Mouse (Mus musculus): ENCODE measurements around the gene Plcz1. TPM values are rescaled to one million over a fixed set of nuclear protein-coding genes. Genes with fewer than 3 reads are reported as not detected.

The Plcz1 gene
- polyA plus RNA-seq (2014; fragmentation: Nextera tagmentation; extraction: Ambion mirVana), result not detected in 2 replicates

DNA sequence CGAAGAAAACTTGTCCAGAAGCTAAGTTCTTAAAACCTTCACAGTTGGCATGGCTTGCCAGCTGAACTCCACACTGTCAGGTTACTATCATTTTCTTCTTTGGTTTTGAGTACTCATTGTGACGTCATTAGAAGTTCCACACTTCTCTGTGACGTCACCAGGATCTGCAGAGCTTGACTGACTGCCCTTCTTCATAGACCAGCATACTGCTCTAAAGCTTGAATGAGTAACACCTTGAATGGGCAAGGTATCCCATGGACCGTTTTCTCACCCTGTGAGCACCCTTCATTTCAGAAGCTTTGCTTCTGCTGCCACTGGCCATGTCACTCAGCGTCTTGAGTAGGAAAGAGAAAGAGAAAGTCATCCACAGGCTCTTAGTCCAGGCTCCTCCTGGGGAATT, at the start of gene Plcz1:
Plcz1 (minus strand) TSS at position 101 of the 400 bp plus-strand sequence.
- H3K4me3 ChIP-seq (ENCODE audit: low read depth, low read length), result no peak within 1 kb of the TSS
- H3K27me3 ChIP-seq (ENCODE audit: control insufficient read depth, insufficient read depth, low read length), result no peaks in the 10 kb centered on the region
- H3K36me3 ChIP-seq (ENCODE audit: control insufficient read depth, insufficient read depth, low read length), result no peaks in the 10 kb centered on the region
- WGBS, result 87% methylated on average over 5 of the region's 5 CpGs
- H3K9ac ChIP-seq (ENCODE audit: low read length), result no peak within 1 kb of the TSS
- H3K4me1 ChIP-seq (ENCODE audit: control insufficient read depth, insufficient read depth, low read length), result no peaks in the 10 kb centered on the region
- ATAC-seq (ENCODE audit: low FRiP score) (no peak), DNase-seq (ENCODE audit: low spot score, missing footprints) (no peak)
- no peak within 1 kb of the TSS for H3K27ac ChIP-seq (ENCODE audit: low read depth, low read length)
- H3K9me3 ChIP-seq (ENCODE audit: control insufficient read depth, low read length), result no peaks in the 10 kb centered on the region
- no peak within 1 kb of the TSS for H3K4me2 ChIP-seq

DNA sequence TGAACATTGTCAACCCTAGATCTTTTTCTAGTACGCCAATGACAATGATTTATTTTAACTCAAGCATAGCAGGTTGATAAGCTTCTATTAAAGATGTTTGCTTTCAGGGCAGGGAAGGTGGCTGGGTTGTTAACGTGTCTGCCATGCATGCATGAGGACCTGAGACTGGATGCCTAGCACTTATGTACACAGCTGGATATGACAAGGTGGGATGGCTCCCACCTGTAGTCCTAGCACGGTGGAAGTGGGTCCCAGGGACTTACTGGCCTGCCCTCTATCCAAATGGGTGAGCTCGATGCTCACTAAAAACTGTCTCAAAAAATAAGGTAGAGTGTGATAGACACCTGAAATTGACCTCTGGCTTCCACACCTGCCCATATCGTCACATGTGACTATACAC, 48.6 kb upstream of the Plcz1 start:
- DNase-seq (ENCODE audit: low spot score, missing footprints) (peak; percentile 19), ATAC-seq (ENCODE audit: low FRiP score) (no peak)
- H3K27ac ChIP-seq (ENCODE audit: low read depth, low read length), result no peak overlapping the region
- no peaks in the 10 kb centered on the region for H3K36me3 ChIP-seq (ENCODE audit: control insufficient read depth, insufficient read depth, low read length)
- H3K4me3 ChIP-seq (ENCODE audit: low read depth, low read length), result no peak overlapping the region
- no peak overlapping the region for H3K9ac ChIP-seq (ENCODE audit: low read length)
- WGBS, result 85% methylated on average over 5 of the region's 5 CpGs
- no peaks in the 10 kb centered on the region for H3K27me3 ChIP-seq (ENCODE audit: control insufficient read depth, insufficient read depth, low read length)
- H3K4me1 ChIP-seq (ENCODE audit: control insufficient read depth, insufficient read depth, low read length), result no peaks in the 10 kb centered on the region
- no peak overlapping the region for H3K4me2 ChIP-seq
- H3K9me3 ChIP-seq (ENCODE audit: control insufficient read depth, low read length), result no peaks in the 10 kb centered on the region

DNA sequence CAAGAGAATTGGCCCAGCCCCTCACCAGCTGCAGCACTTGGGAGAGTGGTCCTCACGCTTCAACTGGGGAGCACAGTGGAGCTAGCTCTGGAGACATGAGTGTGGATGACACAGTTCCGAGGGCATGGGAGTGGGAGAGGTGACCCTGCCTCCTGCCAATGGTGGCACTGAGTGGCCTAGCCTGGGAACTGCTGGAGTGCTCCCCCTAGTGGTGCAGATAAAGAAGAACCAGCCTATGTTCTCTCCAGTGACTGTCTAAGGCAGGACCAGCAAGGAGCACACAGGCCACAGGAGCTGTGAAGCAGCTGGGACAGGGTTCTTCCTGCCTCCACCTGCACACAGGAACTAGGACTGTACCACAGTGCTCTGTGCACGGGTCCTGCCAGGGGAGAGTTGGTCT, 40.5 kb upstream of the Plcz1 start:
- DNase-seq (ENCODE audit: low spot score, missing footprints) (no peak), ATAC-seq (ENCODE audit: low FRiP score) (peak; percentile 68)
- no peak overlapping the region for H3K4me3 ChIP-seq (ENCODE audit: low read depth, low read length)
- no peak overlapping the region for H3K27ac ChIP-seq (ENCODE audit: low read depth, low read length)
- no peak overlapping the region for H3K9ac ChIP-seq (ENCODE audit: low read length)
- no peak overlapping the region for H3K4me2 ChIP-seq
- H3K36me3 ChIP-seq (ENCODE audit: control insufficient read depth, insufficient read depth, low read length), result no peaks in the 10 kb centered on the region
- H3K27me3 ChIP-seq (ENCODE audit: control insufficient read depth, insufficient read depth, low read length), result no peaks in the 10 kb centered on the region
- 66% methylated on average over 3 of the region's 3 CpGs for WGBS
- H3K4me1 ChIP-seq (ENCODE audit: control insufficient read depth, insufficient read depth, low read length), result no peaks in the 10 kb centered on the region
- no peaks in the 10 kb centered on the region for H3K9me3 ChIP-seq (ENCODE audit: control insufficient read depth, low read length)

DNA sequence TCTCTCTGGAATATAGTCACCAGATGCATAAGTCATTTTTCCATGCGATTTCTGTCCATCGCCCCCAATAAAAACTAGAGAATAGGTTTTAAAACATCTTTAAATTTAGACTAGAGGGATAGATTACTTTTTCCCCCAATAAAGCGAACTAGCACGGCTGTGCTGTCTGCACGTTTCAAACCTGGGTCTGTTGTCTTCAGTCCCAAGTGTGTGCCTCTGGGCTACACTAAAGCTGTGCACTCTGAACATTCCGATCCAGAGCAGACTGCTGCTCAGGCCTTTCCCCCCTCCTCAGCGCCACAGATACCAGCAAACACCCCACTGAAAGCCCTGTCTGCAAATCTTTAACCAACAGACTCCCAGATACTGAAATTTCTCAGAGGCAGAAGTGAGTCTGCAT, 39.7 kb upstream of the Plcz1 start:
- H3K27ac ChIP-seq (ENCODE audit: low read depth, low read length), result no peak overlapping the region
- H3K27me3 ChIP-seq (ENCODE audit: control insufficient read depth, insufficient read depth, low read length), result no peaks in the 10 kb centered on the region
- no peak overlapping the region for H3K4me2 ChIP-seq
- no peak overlapping the region for H3K4me3 ChIP-seq (ENCODE audit: low read depth, low read length)
- 88% methylated on average over 7 of the region's 7 CpGs for WGBS
- no peak for DNase-seq (ENCODE audit: low spot score, missing footprints)
- no peaks in the 10 kb centered on the region for H3K36me3 ChIP-seq (ENCODE audit: control insufficient read depth, insufficient read depth, low read length)
- H3K9ac ChIP-seq (ENCODE audit: low read length), result no peak overlapping the region
- no peak for ATAC-seq (ENCODE audit: low FRiP score)
- no peaks in the 10 kb centered on the region for H3K9me3 ChIP-seq (ENCODE audit: control insufficient read depth, low read length)
- H3K4me1 ChIP-seq (ENCODE audit: control insufficient read depth, insufficient read depth, low read length), result no peaks in the 10 kb centered on the region

DNA sequence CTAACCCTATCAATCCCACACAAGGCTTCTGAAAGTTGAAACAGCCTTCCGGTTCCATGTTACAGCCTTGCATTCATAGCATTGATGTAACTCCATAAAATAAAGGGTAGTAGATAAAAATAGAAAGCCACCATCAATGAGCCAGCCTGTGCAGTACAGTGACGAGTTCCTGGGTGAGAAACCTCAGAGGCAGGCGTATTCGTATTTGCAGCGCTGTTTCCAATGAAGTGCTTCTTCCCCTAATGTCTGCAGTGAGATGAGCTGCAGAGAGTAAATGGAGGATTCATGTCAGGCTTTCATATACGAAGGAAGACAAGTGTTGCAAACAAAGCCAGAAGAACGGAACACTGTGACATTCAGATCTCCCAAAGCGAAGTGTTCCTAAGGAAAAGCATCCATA, 27.9 kb upstream of the Plcz1 start:
- Histone ChIP-seq H3K4me3 (ENCODE audit: low read depth, low read length) (no peak overlapping the region), H3K36me3 (ENCODE audit: control insufficient read depth, insufficient read depth, low read length) (no peaks in the 10 kb centered on the region), H3K9ac (ENCODE audit: low read length) (no peak overlapping the region), H3K9me3 (ENCODE audit: control insufficient read depth, low read length) (no peaks in the 10 kb centered on the region; the same call in 1 of the 2 replicates), H3K27ac (ENCODE audit: low read depth, low read length) (no peak overlapping the region), H3K4me1 (ENCODE audit: control insufficient read depth, insufficient read depth, low read length) (no peaks in the 10 kb centered on the region), H3K4me2 (no peak overlapping the region), H3K27me3 (ENCODE audit: control insufficient read depth, insufficient read depth, low read length) (no peaks in the 10 kb centered on the region)
- WGBS, result 91% methylated on average over 8 of the region's 8 CpGs
- ATAC-seq (ENCODE audit: low FRiP score) (no peak), DNase-seq (ENCODE audit: low spot score, missing footprints) (no peak)

DNA sequence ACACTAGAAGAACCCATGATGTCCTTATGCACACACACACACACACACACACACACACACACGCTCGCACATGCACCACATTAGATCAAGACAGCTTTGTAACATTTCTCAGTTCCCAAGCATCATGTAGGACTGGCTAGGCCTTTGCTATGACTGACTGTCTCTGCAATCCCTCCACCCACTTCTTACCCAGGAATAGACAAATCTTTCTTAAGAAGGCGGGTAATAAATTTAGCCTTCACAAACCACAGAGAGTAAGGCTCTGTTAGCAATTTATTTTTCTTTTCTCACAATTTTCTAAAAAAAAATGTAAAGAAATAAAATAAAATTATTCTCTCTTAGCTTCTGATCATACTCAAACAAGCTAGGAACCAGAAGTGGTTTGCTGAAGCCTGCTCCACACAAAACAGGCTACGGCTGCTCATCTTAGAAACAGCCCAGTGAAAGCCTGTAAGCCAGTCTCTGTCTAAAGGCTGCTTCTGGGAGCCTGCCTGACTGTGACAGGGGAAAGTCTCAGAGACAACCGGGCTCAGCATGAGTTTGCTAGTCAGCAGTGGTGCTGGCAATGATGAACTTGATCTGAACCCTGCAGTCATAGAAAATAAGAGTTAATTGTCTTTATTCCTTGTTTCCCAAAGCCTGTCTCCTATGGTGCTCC, 13.1 kb upstream of the Plcz1 start:
- Histone ChIP-seq H3K4me2 (no peak overlapping the region), H3K27ac (ENCODE audit: low read depth, low read length) (no peak overlapping the region), H3K4me1 (ENCODE audit: control insufficient read depth, insufficient read depth, low read length) (no peaks in the 10 kb centered on the region), H3K36me3 (ENCODE audit: control insufficient read depth, insufficient read depth, low read length) (no peaks in the 10 kb centered on the region), H3K27me3 (ENCODE audit: control insufficient read depth, insufficient read depth, low read length) (no peaks in the 10 kb centered on the region), H3K9me3 (ENCODE audit: control insufficient read depth, low read length) (no peaks in the 10 kb centered on the region), H3K4me3 (ENCODE audit: low read depth, low read length) (no peak overlapping the region), H3K9ac (ENCODE audit: low read length) (no peak overlapping the region)
- 76% methylated on average over 5 of the region's 5 CpGs for WGBS
- DNase-seq (ENCODE audit: low spot score, missing footprints) (no peak), ATAC-seq (ENCODE audit: low FRiP score) (no peak)

DNA sequence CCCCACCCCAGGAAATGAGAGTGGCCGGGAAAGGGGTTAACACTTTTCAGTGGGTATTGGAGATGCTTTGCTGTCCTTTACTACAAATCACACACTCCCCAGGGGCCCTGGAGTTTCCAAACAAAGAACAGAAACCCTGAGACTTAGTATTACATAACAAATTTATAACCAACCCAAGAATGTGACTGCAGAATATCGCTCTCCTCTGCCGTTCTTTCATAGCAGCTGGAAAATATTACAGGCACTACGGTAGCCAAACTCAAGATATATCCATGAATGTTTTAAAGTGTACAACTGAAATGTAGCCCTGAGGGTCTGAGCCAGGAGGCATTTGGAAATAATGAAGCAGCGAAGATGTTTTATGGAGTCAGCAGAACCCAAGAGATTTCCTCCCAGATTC, 10.2 kb upstream of the Plcz1 start:
- no peaks in the 10 kb centered on the region for H3K36me3 ChIP-seq (ENCODE audit: control insufficient read depth, insufficient read depth, low read length)
- no peak overlapping the region for H3K27ac ChIP-seq (ENCODE audit: low read depth, low read length)
- DNase-seq (ENCODE audit: low spot score, missing footprints) (no peak), ATAC-seq (ENCODE audit: low FRiP score) (no peak)
- no peak overlapping the region for H3K4me2 ChIP-seq
- no peak overlapping the region for H3K4me3 ChIP-seq (ENCODE audit: low read depth, low read length)
- no peaks in the 10 kb centered on the region for H3K9me3 ChIP-seq (ENCODE audit: control insufficient read depth, low read length)
- no peaks in the 10 kb centered on the region for H3K27me3 ChIP-seq (ENCODE audit: control insufficient read depth, insufficient read depth, low read length)
- 84% methylated on average over 5 of the region's 5 CpGs for WGBS
- H3K4me1 ChIP-seq (ENCODE audit: control insufficient read depth, insufficient read depth, low read length), result no peaks in the 10 kb centered on the region
- no peak overlapping the region for H3K9ac ChIP-seq (ENCODE audit: low read length)

DNA sequence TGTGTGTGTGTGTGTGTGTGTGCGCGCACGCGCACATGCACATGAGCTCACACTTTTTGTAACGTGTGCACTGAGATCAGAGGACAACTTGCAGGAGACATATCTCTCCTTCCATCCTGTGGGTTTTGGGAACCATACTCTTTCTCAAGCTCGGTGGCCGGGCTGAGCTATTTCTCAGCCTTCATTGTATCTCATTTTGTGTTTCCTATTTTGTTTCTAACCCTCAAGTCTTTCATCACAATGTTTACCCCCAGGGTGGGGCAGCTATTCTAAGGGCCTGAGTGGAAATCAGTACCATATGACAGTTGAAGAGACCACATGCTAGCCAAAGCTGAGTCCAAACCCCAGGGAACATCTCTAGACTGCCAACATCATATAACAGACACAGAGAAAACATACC, 305 bp downstream of the Plcz1 start, which contains the start of gene Capza3:
Capza3 (plus strand) TSS at position 301 of the 400 bp plus-strand sequence.
- Histone ChIP-seq H3K27me3 (ENCODE audit: control insufficient read depth, insufficient read depth, low read length) (no peaks in the 10 kb centered on the region), H3K27ac (ENCODE audit: low read depth, low read length) (no peak within 1 kb of the TSS), H3K9ac (ENCODE audit: low read length) (no peak within 1 kb of the TSS), H3K9me3 (ENCODE audit: control insufficient read depth, low read length) (no peaks in the 10 kb centered on the region), H3K36me3 (ENCODE audit: control insufficient read depth, insufficient read depth, low read length) (no peaks in the 10 kb centered on the region), H3K4me3 (ENCODE audit: low read depth, low read length) (no peak within 1 kb of the TSS), H3K4me1 (ENCODE audit: control insufficient read depth, insufficient read depth, low read length) (no peaks in the 10 kb centered on the region), H3K4me2 (no peak within 1 kb of the TSS)
- DNase-seq (ENCODE audit: low spot score, missing footprints), result no peak
- 93% methylated on average over 7 of the region's 7 CpGs for WGBS
- no peak for ATAC-seq (ENCODE audit: low FRiP score)

DNA sequence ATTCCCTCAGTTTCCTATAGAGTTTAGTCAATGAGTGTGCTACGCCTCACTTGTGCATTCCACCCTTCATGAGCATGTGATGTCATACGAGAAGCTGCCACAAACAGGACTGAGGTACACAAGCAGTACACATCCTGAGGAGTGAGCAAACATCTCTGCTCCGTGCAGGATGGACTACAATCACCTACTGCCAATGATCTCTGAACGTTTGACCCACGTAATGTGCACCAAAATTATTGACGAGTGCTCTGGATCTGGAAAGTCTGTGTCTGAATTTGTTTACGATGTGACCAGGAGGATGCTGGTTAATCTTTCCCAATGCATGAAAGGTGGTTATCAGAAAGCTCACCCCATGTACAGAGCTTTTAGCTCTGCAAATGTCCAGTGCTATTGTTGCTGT, 16.9 kb downstream of the Plcz1 start:
- Histone ChIP-seq H3K36me3 (ENCODE audit: control insufficient read depth, insufficient read depth, low read length) (no peaks in the 10 kb centered on the region), H3K9me3 (ENCODE audit: control insufficient read depth, low read length) (no peaks in the 10 kb centered on the region), H3K9ac (ENCODE audit: low read length) (no peak overlapping the region), H3K4me1 (ENCODE audit: control insufficient read depth, insufficient read depth, low read length) (no peaks in the 10 kb centered on the region), H3K4me2 (no peak overlapping the region), H3K27ac (ENCODE audit: low read depth, low read length) (no peak overlapping the region), H3K27me3 (ENCODE audit: control insufficient read depth, insufficient read depth, low read length) (no peaks in the 10 kb centered on the region), H3K4me3 (ENCODE audit: low read depth, low read length) (no peak overlapping the region)
- no peak for DNase-seq (ENCODE audit: low spot score, missing footprints)
- no peak for ATAC-seq (ENCODE audit: low FRiP score)
- 80% methylated on average over 7 of the region's 7 CpGs for WGBS
